Mouse (Mus musculus) mouse embryonic stem cell (cell line): ENCODE data around the gene Zfp981.
"Not testable (repeated sequence)": the region's sequence is repeated elsewhere in the genome, so short reads cannot be mapped to it uniquely, and the experiment has no call there.

ENCODE experiments used
- in situ Hi-C, 2 experiments: fragments of 300-500 bp; cut with MboI; formaldehyde crosslinking; loops; 1 replicate in 1 of 2; 3 replicates in 1 of 2; pipeline ENCODE4 v1.14.3; 2019 to 2020; ENCODE audit warnings: low sequenced_read_pairs in 2 of 2, low pct_unique_long_range_greater_than_20kb in 1 of 2, mixed read lengths in 1 of 2; ENCODE audit not compliant: unreplicated experiment in 1 of 2

Gene Zfp981

GRCm38 (mm10) chr4:146483571-146484280 lies 18.1 kb upstream of the Zfp981 start:
- in situ Hi-C loops: loop anchor here in 1 of 2 experiments (10.0 kb wide), 1 partner anchor 999 kb away; no protein-coding TSS in a partner anchor

DNA sequence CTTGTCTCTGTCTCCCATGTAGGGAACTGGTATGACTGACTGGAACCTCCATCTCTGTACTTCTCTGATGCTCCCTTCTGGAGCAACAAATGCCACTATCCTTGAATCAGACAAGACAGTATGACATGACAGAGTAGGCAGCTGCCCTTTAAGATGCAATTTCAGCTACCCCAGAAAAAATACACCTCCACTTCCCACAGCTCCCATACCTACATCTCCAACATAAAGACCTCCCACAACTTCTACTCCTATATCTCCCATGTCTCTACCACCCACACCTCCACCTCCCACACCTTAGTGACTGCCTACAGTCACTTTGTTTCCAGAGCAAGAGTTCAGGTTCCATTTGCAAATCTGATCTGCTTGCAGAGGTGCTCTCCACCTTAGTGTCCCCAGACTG lies 17.2 kb upstream of the Zfp981 start:
- in situ Hi-C loops: loop anchor here in 1 of 2 experiments (10.0 kb wide), 1 partner anchor 1000 kb away; no protein-coding TSS in a partner anchor

DNA sequence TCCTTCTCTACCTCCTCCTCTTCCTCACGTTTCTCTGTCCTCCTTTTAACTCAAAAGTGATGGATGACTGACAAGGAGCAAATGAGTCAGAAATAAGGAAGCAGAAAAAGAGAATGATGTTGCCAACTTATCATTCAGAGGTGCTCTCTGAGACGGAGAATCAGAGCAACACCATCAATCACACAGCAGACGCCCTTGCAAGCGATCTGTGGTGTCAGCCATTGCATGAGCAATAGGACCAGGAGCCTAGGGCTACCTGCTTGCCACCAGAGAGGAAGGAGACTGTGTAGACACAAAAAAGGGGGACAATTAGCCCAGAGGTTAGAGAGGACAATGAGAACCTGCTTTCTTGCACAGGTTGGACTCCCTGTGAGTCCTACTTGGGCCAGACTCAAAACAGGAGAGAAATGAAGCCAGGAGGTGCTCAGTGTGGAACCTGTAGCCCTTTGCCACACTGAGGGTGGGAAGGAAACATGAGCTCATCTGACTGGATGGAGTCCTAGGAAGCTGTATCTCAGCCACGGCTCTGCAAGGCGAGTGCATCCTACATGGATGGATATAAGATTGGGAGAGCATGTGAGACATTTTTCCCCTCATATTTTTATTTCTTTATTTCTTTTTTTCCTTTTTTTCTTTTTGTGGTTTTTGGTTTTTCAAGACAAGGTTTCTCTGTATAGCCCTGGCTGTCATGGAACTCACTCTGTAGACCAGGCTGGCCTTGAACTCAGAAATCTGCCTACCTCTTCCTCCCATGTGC lies 16.5 kb upstream of the Zfp981 start:
- in situ Hi-C loops: loop anchor here in 1 of 2 experiments (10.0 kb wide), 1 partner anchor 1001 kb away; no protein-coding TSS in a partner anchor

- in situ Hi-C loops: loop anchor here in 1 of 2 experiments (10.0 kb wide), 1 partner anchor 1002 kb away; no protein-coding TSS in a partner anchor
These were observed 15.1 kb upstream of the Zfp981 start for GRCm38 (mm10) chr4:146486753-146487152.

DNA sequence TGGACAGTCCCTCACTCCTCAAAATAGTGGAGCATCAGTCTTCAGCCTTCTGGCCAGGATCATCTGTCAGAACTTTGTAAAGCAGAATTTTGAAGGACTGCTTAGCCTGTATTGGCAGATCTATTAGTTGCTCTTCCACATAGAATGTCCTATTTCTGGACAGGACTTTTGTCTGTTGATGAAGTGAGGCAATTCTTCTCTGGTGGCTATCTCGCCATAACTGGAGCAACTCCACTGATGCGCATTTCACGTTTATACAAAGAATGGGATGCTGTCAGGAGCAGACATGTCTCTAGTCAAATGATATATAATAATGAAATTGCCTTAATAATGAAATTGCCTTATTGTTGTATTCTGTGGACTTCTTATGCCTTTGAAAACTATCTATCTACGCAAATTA lies 12.6 kb upstream of the Zfp981 start:
- in situ Hi-C loops: loop anchor here in 1 of 2 experiments (10.0 kb wide), 1 partner anchor 1004 kb away; no protein-coding TSS in a partner anchor

- in situ Hi-C loops: loop anchor here in 1 of 2 experiments (10.0 kb wide), 1 partner anchor 743 kb away; no protein-coding TSS in a partner anchor
These were observed 9.8 kb upstream of the Zfp981 start for GRCm38 (mm10) chr4:146491993-146492392.

GRCm38 (mm10) chr4:146492439-146492838 lies 9.4 kb upstream of the Zfp981 start:
- in situ Hi-C loops: loop anchor here in 1 of 2 experiments (10.0 kb wide), 1 partner anchor 742 kb away; no protein-coding TSS in a partner anchor

DNA sequence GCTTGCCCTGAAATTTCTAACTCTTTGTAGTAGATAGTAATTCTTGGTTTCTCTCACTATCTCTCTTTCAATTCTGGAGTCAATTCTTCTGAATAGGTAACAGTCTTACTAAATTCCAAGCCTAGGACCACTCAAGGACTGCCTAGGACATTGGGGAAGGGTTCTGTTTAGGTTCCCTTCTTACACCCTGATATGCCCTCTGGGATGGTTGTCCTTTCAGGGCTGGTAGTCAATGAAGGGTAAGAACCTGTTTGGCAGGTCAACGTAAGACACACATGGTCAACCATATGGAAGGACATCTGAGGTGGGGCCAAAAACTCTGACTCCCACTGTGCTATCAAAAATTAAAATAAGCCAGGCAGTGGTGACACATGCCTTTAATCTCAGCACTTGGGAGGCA lies 9.0 kb upstream of the Zfp981 start:
- in situ Hi-C loops: loop anchor here in 1 of 2 experiments (10.0 kb wide), 1 partner anchor 742 kb away; no protein-coding TSS in a partner anchor

DNA sequence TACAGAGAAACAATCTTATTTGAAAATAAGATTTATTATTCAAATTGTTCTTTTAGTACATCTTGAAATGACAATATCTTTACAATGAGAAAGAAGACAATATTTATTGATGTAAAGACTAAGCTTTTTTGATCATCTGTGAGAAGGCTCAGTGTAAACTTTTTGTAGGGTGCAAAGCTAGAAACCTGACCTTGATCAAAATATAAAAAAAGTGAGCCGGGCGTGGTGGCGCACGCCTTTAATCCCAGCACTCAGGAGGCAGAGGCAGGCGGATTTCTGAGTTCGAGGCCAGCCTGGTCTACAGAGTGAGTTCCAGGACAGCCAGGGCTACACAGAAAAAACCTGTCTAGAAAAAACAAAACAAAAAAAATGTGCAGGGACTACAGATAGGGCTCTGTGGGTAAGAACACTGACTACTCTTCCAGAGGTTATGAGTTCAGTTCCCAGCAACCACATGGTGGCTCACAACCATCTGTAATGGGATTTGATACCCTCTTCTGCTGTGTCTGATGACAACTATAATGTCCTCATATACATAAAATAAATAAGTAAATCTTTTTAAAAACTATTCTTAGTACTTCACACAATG lies 8.4 kb upstream of the Zfp981 start:
- in situ Hi-C loops: loop anchor here in 1 of 2 experiments (10.0 kb wide), 1 partner anchor 741 kb away; no protein-coding TSS in a partner anchor

GRCm38 (mm10) chr4:146494980-146495379 lies 6.8 kb upstream of the Zfp981 start:
- in situ Hi-C loops: loop anchor here in 1 of 2 experiments (10.0 kb wide), 1 partner anchor 740 kb away; no protein-coding TSS in a partner anchor

- in situ Hi-C loops: loop anchor here in 1 of 2 experiments (10.0 kb wide), 1 partner anchor 737 kb away; no protein-coding TSS in a partner anchor
These were observed 4.0 kb upstream of the Zfp981 start for GRCm38 (mm10) chr4:146497695-146498275.

GRCm38 (mm10) chr4:146509029-146509428 lies 7.2 kb downstream of the Zfp981 start:
- in situ Hi-C loops: not testable (repeated sequence)

DNA sequence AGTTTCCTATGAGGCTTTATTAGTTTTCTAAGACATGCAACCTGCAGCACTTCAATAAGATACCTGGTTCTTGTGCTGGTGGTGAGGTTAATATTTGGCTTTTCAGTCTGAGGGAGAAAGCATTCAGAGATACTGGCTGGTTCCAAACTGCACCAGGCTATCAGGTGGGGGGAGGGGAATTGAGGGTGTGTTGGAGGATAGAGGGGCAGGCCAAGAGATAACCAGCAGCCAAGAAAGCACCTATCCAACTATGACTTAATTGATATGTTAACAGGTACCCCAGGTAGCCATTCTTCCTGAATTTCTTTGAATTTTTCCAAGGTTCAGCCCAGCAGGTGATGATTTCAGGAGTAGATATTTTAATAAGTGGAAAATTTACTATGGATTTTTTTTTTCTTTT lies 10.0 kb downstream of the Zfp981 start:
- in situ Hi-C loops: not testable (repeated sequence)

DNA sequence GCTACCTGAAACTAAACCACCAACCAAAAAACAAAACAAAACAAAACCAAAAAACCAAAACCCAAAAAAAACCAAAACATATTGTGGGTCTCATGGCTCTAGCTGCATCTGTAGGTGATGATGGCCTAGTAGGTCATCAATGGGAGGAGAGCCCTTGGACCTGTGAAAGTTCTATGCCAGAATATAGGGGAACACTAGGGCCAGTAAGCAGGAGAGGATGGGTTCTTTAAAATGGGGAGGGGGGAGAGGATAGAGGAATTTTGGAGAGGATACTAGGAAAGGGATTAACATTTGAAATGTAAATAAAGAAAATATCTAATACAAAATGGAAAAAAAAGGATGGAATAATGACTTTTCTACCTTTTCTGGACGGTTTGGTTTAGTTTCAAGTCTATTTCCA lies 14.6 kb downstream of the Zfp981 start:
- in situ Hi-C loops: no loop called here

DNA sequence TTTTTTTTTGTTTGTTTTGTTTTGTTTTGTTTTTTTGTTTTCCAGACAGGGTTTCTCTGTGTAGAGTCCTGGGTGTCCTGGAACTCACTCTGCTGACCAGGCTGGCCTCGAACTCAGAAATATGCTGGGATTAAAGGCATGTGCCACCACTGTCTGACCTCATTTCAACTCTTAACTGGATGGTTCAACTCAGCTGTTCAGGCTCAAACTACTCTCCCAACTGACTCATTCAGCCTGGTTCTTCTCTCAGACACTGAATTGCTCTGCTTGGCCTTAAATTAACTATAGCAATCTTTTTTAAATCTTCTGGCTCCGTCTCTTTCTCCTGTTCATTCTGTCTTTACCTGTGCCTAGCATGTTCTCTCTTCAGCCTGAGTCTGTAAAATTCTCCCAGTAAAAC lies 15.3 kb downstream of the Zfp981 start:
- in situ Hi-C loops: not testable (repeated sequence)

- in situ Hi-C loops: no loop called here
These were observed 18.9 kb downstream of the Zfp981 start for GRCm38 (mm10) chr4:146520723-146521122.

GRCm38 (mm10) chr4:146534574-146534973 lies 32.7 kb downstream of the Zfp981 start:
- in situ Hi-C loops: no loop called here

DNA sequence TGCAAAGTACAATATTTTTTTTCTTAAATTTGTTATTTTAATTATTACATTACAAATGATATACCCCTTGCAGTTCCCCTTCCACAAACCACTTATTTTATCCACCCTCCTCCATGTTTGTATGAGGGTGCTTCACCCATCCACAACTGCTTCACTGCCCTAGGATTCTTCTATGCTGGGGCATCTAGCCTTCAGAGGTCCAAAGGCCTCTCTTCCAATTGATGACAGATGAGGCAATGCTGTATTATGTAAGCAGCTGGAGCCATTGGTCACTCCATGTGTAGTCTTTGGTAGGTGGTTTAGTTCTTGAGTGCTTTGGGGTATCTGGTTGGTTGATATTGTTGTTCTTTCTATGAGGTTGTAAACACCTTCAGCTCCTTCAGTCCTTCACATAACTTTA lies 34.1 kb downstream of the Zfp981 start:
- in situ Hi-C loops: no loop called here
